Mouse (Mus musculus) cortical plate, adult 2 months (tissue): ENCODE data around the gene Ube2e3. TPM values are rescaled to one million over a fixed set of nuclear protein-coding genes. Genes with fewer than 3 reads are reported as not detected.
A peak's percentile ranks its signal among the peaks of the same experiment; 100 is the strongest.

Source experiments
- H3K27ac ChIP-seq: fragments of 200-500 bp; 2 replicates; pipeline ENCODE4 v1.5.1; 2012; ENCODE audit warnings: low read length, control low read depth, inconsistent platforms; ENCODE audit not compliant: insufficient read depth
- H3K4me1 ChIP-seq: fragments of 200-500 bp; 2 replicates; pipeline ENCODE4 v1.6.1; 2011; ENCODE audit warnings: low read length; ENCODE audit not compliant: control insufficient read depth, insufficient read depth
- H3K4me3 ChIP-seq: fragments of 200-500 bp; 2 replicates; pipeline ENCODE4 v1.5.1; 2011; ENCODE audit warnings: mild to moderate bottlenecking, low read length, control low read depth; ENCODE audit not compliant: insufficient read depth
- CTCF ChIP-seq: fragments of 200-500 bp; IDR thresholded peaks from 2 replicates; pipeline ENCODE4 v1.5.1; 2011; ENCODE audit warnings: mild to moderate bottlenecking, control low read depth, low read length; ENCODE audit not compliant: insufficient read depth; ENCODE audit errors: extremely low read depth
- POLR2A ChIP-seq: fragments of 200-500 bp; IDR thresholded peaks from 2 replicates; pipeline ENCODE4 v1.6.1; 2011; ENCODE audit warnings: mild to moderate bottlenecking, low read length, control low read depth; ENCODE audit not compliant: insufficient read depth; ENCODE audit errors: extremely low read depth
- polyA plus RNA-seq: library from polyadenylated mRNA; depleted of rRNA; stranded (reverse); fragments of >200 nt; gene quantifications from 2 replicates; pipeline ENCODE4 v1.2.3, GENCODE M21; 2012

Gene Ube2e3
- polyA plus RNA-seq, 1 experiment: 59.6 TPM

- H3K4me3 ChIP-seq: no peak overlapping the region
- TF ChIP-seq CTCF (no peak), POLR2A (no peak)
- no peak overlapping the region for H3K27ac ChIP-seq
- H3K4me1 ChIP-seq: no peaks in the 10 kb centered on the region
Measured at GRCm38 (mm10) chr2:78860088-78860372, 7.9 kb upstream of the Ube2e3 start.

DNA sequence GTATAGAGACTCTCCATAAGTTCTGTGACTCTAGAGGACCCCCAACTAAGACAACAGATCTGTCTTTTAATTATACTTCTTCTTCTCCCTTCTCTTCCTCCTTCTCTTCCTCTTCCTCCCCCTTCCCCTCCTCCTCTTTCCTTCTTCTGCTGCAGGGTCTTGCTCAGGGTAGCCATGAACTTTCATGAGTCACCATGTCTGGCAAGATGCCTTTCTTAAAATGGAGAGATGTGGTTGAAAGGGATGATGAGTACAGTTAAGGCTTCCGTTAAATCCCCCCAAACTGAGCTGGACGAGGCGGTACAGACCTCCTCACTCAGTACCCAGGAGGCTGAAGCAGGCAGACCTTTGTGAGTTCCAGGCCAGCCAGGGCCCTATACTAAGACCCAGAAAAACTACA lies 3.8 kb upstream of the Ube2e3 start:
- H3K4me3 ChIP-seq: no peak overlapping the region
- no peaks in the 10 kb centered on the region for H3K4me1 ChIP-seq
- TF ChIP-seq POLR2A (no peak), CTCF (no peak)
- H3K27ac ChIP-seq: no peak overlapping the region

GRCm38 (mm10) chr2:78864866-78865265 lies 3.1 kb upstream of the Ube2e3 start:
- Histone ChIP-seq H3K4me3 (no peak overlapping the region), H3K27ac (no peak overlapping the region), H3K4me1 (no peaks in the 10 kb centered on the region)
- TF ChIP-seq CTCF (no peak), POLR2A (no peak)

- Histone ChIP-seq H3K4me1 (peaks cover 5% of the 10 kb centered on the region), H3K4me3 (peak overlapping the region; percentile 90), H3K27ac (peak overlapping the region; percentile 32; the same call in 1 of the 2 replicates)
- TF ChIP-seq CTCF (no peak), POLR2A (no peak)
Measured at GRCm38 (mm10) chr2:78868511-78868854, 559 bp downstream of the Ube2e3 start.

- H3K4me3 ChIP-seq: peak overlapping the region; percentile 90
- TF ChIP-seq POLR2A (no peak), CTCF (peak; percentile 19; the same call in 1 of the 2 replicates)
- peak overlapping the region; percentile 82 for H3K27ac ChIP-seq
- peaks cover 8% of the 10 kb centered on the region for H3K4me1 ChIP-seq
Measured at GRCm38 (mm10) chr2:78868951-78869720, 1.2 kb downstream of the Ube2e3 start.

GRCm38 (mm10) chr2:78869721-78870442 lies 2.0 kb downstream of the Ube2e3 start:
- TF ChIP-seq CTCF: no peak
- peak overlapping the region; percentile 29; the same call in 1 of the 2 replicates for H3K27ac ChIP-seq

DNA sequence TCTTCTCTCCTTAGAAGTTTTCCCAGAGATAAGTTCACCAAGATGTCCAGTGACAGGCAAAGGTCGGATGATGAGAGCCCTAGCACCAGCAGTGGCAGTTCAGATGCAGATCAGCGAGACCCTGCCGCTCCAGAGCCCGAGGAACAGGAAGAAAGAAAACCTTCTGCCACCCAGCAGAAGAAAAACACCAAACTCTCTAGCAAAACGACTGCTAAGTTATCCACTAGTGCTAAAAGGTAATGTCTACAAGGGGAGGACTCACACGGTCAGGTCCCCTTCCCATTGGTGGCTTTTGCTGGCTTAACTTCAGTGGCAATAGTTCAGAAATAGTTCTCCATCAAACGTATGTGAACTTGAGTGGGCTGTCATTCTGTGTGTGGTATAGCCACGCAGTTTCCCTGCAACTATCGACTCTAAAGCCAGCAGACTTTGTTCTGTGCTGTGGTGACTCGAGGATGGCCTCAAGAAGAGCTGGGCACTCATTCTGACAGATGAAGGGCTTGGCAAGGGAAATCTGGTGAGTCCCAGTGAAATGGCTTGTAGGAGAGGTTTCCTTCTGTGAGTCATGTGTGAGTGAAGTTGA lies 2.6 kb downstream of the Ube2e3 start:
- Histone ChIP-seq H3K4me3 (peak overlapping the region; percentile 90), H3K4me1 (peaks cover 11% of the 10 kb centered on the region), H3K27ac (no peak overlapping the region)
- TF ChIP-seq CTCF (no peak), POLR2A (no peak)

More at GRCm38 (mm10) chr2:78869721-78870442, 2.0 kb downstream of the Ube2e3 start:
- Histone ChIP-seq H3K4me3 (peak overlapping the region; percentile 90), H3K4me1 (peaks cover 9% of the 10 kb centered on the region)

DNA sequence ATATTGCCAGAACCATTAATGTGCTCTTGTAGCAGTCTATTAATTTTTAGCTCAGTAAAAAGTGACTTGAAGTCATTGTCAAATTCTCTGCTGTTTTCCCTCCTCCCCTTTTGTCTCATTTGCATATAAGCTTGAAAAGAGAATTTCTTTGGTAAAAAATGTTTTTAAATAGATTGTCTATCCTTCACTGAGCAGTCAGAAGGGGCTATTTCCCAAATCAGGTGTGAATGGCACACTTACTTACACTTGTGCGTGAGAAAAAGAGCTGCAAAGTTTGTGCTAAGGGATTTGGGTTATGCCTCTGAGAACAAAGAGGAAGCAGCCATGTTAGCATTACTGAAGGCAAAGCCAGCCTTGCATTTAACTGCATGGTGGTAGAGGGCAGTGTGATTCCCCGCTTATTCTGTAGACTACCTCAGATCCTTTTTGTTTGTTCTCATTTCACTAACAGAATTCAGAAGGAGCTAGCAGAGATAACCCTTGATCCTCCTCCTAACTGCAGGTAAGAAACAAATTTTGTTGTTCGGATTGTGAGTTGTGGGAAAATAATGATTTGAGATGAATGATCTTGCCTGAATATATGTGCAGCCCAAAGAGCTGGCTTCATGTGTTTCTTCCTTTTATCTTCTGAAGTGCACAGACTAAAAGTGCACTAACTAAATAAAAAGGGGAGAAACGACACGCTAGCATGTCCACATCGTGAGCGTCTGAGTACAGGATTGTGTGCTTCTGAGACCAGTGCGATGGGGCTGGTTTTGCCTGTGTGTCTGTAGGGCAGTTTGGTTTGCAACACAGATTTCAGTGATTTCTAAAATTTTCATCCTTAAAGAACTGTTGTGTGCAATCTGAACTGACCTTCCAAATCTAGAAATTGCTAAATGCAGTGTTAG lies 4.3 kb downstream of the Ube2e3 start:
- Histone ChIP-seq H3K4me3 (peak overlapping the region; percentile 90), H3K4me1 (peaks cover 12% of the 10 kb centered on the region), H3K27ac (no peak overlapping the region)
- 0 out of 2 replicates have a peak, but pooled peaks have one; percentile 14 for TF ChIP-seq POLR2A
- TF ChIP-seq CTCF: no peak

DNA sequence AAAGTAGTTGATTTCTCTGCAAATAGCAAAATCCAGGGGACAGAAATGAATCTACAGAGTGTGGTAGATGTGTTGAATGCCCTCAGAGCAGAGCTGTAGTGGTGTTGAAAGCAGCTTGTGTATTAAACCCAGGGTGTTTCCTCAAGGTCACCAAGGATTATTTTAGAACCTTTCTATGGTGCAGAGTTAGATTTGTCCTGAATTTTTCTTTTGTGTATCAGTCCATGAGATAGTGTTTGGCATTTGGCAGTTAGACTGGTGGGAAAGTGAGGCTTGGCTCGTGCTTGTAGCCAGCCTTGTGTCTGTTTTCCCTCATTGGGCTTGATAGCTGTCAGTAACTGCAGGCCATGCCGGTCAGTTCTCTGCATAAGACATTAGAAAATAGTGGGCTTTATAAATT lies 6.0 kb downstream of the Ube2e3 start:
- peaks cover 14% of the 10 kb centered on the region for H3K4me1 ChIP-seq
- H3K27ac ChIP-seq: peak overlapping the region; percentile 13; the same call in 1 of the 2 replicates
- no peak for TF ChIP-seq POLR2A
- no peak for TF ChIP-seq CTCF

DNA sequence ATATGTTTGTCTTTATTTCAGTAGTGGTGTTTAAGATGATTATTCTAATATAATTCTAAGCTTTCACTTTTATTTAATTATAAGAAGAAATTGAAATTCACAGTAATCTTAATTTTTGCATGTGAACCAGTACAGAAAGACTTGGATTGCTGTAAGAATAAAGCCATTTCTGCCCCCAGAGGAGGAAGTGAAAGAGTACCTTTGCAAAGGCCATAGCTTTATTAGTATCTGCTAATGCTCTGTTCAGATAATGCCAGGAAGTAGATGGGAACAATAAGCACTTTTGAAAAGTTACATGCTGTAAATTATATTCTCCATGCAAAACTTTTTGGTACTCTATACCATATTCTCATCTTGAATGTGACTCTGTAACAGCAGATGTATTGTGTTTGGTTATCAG lies 8.1 kb downstream of the Ube2e3 start:
- no peak for TF ChIP-seq CTCF
- TF ChIP-seq POLR2A: no peak
- peaks cover 11% of the 10 kb centered on the region for H3K4me1 ChIP-seq
- H3K27ac ChIP-seq: no peak overlapping the region
- H3K4me3 ChIP-seq: no peak overlapping the region

More for the DNA sequence above, 6.0 kb downstream of the Ube2e3 start:
- H3K4me3 ChIP-seq: no peak overlapping the region
